Mouse (Mus musculus) ES-Bruce4 (cell line): ENCODE data around the gene Gm10663.

Source experiments
- EP300 ChIP-seq: IDR thresholded peaks from 2 replicates; pipeline ENCODE4 v1.6.1; 2011; ENCODE audit warnings: low read depth, low read length; ENCODE audit not compliant: insufficient read depth
- POLR2A ChIP-seq: IDR thresholded peaks from one replicate; pipeline ENCODE4 v1.8.1; 2011; ENCODE audit warnings: low read length; ENCODE audit not compliant: insufficient read depth

GRCm38 (mm10) chr8:65037117-65037533 is 37.7 kb upstream of the Gm10663 start, which contains the start of gene Apela:
- TF ChIP-seq POLR2A (peak; percentile 22), EP300 (peak; percentile 71)
